Mouse (Mus musculus): Measurements from ENCODE around the gene Ccl6.

Ccl6 gene

GRCm38 (mm10) chr11:83592853-83593252 lies at the start of gene Ccl6:
Ccl6 (minus strand) TSS chr11:83593087.
- in situ Hi-C loops (cut with MboI, MseI), result no loop called here

GRCm38 (mm10) chr11:83641216-83641615 lies 48.3 kb upstream of the Ccl6 start:
- in situ Hi-C loops (cut with MboI, MseI), result no loop called here

- in situ Hi-C loops (cut with MboI, MseI), result no loop called here
Observed at GRCm38 (mm10) chr11:83640141-83640540, 47.3 kb upstream of the Ccl6 start.

GRCm38 (mm10) chr11:83639533-83639932 lies 46.6 kb upstream of the Ccl6 start:
- in situ Hi-C loops (cut with MboI, MseI), result no loop called here

GRCm38 (mm10) chr11:83638934-83639333 lies 46.0 kb upstream of the Ccl6 start:
- in situ Hi-C loops (cut with MboI, MseI), result no loop called here

- in situ Hi-C loops (cut with MboI, MseI), result no loop called here
Observed at GRCm38 (mm10) chr11:83636742-83637235, 43.9 kb upstream of the Ccl6 start.

GRCm38 (mm10) chr11:83634898-83635297 lies 42.0 kb upstream of the Ccl6 start:
- in situ Hi-C loops (cut with MboI, MseI), result loop anchor here (5.0 kb wide), 1 partner anchor 83 kb away; no protein-coding TSS in a partner anchor

- in situ Hi-C loops (cut with MboI, MseI), result loop anchor here (5.0 kb wide), 1 partner anchor 82 kb away; no protein-coding TSS in a partner anchor
Observed at GRCm38 (mm10) chr11:83634425-83634824, 41.5 kb upstream of the Ccl6 start.

- in situ Hi-C loops (cut with MboI, MseI), result loop anchor here (5.0 kb wide), 1 partner anchor 80 kb away; no protein-coding TSS in a partner anchor
Observed at GRCm38 (mm10) chr11:83632744-83633143, 39.9 kb upstream of the Ccl6 start.

GRCm38 (mm10) chr11:83631065-83631464 lies 38.2 kb upstream of the Ccl6 start:
- in situ Hi-C loops (cut with MboI, MseI), result loop anchor here (5.0 kb wide), 1 partner anchor 79 kb away; no protein-coding TSS in a partner anchor

- in situ Hi-C loops (cut with MboI, MseI), result loop anchor here (5.0 kb wide), 1 partner anchor 78 kb away; no protein-coding TSS in a partner anchor
Observed at GRCm38 (mm10) chr11:83630630-83631029, 37.7 kb upstream of the Ccl6 start.

- in situ Hi-C loops (cut with MboI, MseI), result no loop called here
Observed at GRCm38 (mm10) chr11:83628808-83629207, 35.9 kb upstream of the Ccl6 start.

- in situ Hi-C loops (cut with MboI, MseI), result no loop called here
Observed at GRCm38 (mm10) chr11:83623586-83623985, 30.7 kb upstream of the Ccl6 start.

- in situ Hi-C loops (cut with MboI, MseI), result loop anchor here (10.0 kb wide), 1 partner anchor 684 kb away; no protein-coding TSS in a partner anchor
Observed at GRCm38 (mm10) chr11:83619037-83619436, 26.1 kb upstream of the Ccl6 start.

GRCm38 (mm10) chr11:83618238-83618637 lies 25.4 kb upstream of the Ccl6 start:
- in situ Hi-C loops (cut with MboI, MseI), result loop anchor here (10.0 kb wide), 1 partner anchor 683 kb away; no protein-coding TSS in a partner anchor

GRCm38 (mm10) chr11:83616586-83616985 lies 23.7 kb upstream of the Ccl6 start:
- in situ Hi-C loops (cut with MboI, MseI), result loop anchor here (10.0 kb wide), 1 partner anchor 682 kb away; no protein-coding TSS in a partner anchor

GRCm38 (mm10) chr11:83610900-83611299 lies 18.0 kb upstream of the Ccl6 start:
- in situ Hi-C loops (cut with MboI, MseI), result loop anchor here (10.0 kb wide), 1 partner anchor 676 kb away; no protein-coding TSS in a partner anchor

- in situ Hi-C loops (cut with MboI, MseI), result no loop called here
Observed at GRCm38 (mm10) chr11:83606396-83606795, 13.5 kb upstream of the Ccl6 start.

GRCm38 (mm10) chr11:83605535-83605934 lies 12.6 kb upstream of the Ccl6 start:
- in situ Hi-C loops (cut with MboI, MseI), result no loop called here

- in situ Hi-C loops (cut with MboI, MseI), result no loop called here
Observed at GRCm38 (mm10) chr11:83604698-83605097, 11.8 kb upstream of the Ccl6 start.

GRCm38 (mm10) chr11:83603399-83603798 lies 10.5 kb upstream of the Ccl6 start:
- in situ Hi-C loops (cut with MboI, MseI), result no loop called here

GRCm38 (mm10) chr11:83600576-83600975 lies 7.7 kb upstream of the Ccl6 start:
- in situ Hi-C loops (cut with MboI, MseI), result no loop called here

- in situ Hi-C loops (cut with MboI, MseI), result no loop called here
Observed at GRCm38 (mm10) chr11:83598991-83599390, 6.1 kb upstream of the Ccl6 start.

Measured in regulatory T cell (primary cell).